Mouse (Mus musculus): ENCODE data around the gene Gas6. TPM values are rescaled to one million over a fixed set of nuclear protein-coding genes. Genes with fewer than 3 reads are reported as not detected.

Gene Gas6
- polyA plus RNA-seq, 1 experiment from 2014 or later: 12.5 TPM

DNA sequence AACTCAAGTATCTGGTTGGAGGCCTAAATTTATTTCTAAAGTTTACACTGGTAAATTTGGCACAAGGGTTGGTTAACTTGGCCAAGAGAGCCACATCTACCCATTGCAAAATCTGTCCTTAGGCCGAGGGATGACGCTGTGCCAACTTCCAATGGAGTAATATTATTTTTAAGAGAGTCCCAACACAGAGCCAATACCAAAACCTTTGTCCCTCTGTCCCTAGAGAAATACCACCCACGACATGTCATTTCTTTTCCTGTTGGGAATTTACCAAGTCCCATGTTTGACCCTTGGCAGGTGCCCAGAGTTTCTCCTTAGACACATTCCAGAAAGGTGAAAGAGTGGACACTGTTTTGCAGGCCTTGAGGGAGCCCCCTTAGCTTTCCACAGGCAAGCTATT is 12.7 kb downstream of the Gas6 start:
- Histone ChIP-seq H3K9me3 (no peaks in the 10 kb centered on the region), H3K4me1 (no peaks in the 10 kb centered on the region), H3K4me2 (replicated peaks) (no peak overlapping the region), H3K36me3 (no peaks in the 10 kb centered on the region), H3K9ac (no peak overlapping the region), H3K27ac (no peak overlapping the region), H3K27me3 (no peaks in the 10 kb centered on the region), H3K4me3 (no peak overlapping the region)
- ATAC-seq (ENCODE audit: insufficient number of reproducible peaks, insufficient read depth, low FRiP score, low TSS enrichment): no peak
- 85% methylated on average over 3 of the region's 3 CpGs for WGBS

GRCm38 (mm10) chr8:13481089-13481554 is 13.2 kb downstream of the Gas6 start:
- no peak overlapping the region for H3K27ac ChIP-seq
- no peak overlapping the region for H3K9ac ChIP-seq
- no peaks in the 10 kb centered on the region for H3K27me3 ChIP-seq
- no peak overlapping the region for H3K4me2 ChIP-seq (replicated peaks)
- H3K4me1 ChIP-seq: no peaks in the 10 kb centered on the region
- 79% methylated on average over 7 of the region's 7 CpGs for WGBS
- no peaks in the 10 kb centered on the region for H3K9me3 ChIP-seq
- no peak for ATAC-seq (ENCODE audit: insufficient number of reproducible peaks, insufficient read depth, low FRiP score, low TSS enrichment)
- H3K4me3 ChIP-seq: no peak overlapping the region
- H3K36me3 ChIP-seq: no peaks in the 10 kb centered on the region

DNA sequence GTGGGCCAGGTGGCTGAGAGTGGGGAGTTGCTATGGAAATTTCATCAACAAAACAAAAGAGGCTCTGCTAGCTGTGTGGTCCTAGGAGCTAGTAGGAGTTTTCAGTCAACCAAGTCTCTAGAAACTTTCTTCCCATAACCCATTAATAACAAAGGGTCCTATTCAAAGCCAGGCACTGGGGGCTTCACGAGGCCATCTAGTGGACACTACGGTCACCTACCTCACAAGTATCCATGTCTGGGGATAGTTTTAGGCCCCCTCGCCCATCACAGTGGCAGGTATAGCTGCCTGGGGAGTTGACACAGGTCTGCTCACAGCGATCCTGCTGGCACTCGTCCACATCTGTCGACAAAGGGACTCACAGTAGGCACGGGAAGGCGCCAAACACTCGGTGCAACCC is 18.4 kb downstream of the Gas6 start:
- no peak overlapping the region for H3K27ac ChIP-seq
- H3K4me3 ChIP-seq: no peak overlapping the region
- no peak overlapping the region for H3K4me2 ChIP-seq (replicated peaks)
- H3K27me3 ChIP-seq: no peaks in the 10 kb centered on the region
- peaks cover 5% of the 10 kb centered on the region for H3K4me1 ChIP-seq
- no peak overlapping the region for H3K9ac ChIP-seq
- no peak for ATAC-seq (ENCODE audit: insufficient number of reproducible peaks, insufficient read depth, low FRiP score, low TSS enrichment)
- no peaks in the 10 kb centered on the region for H3K36me3 ChIP-seq
- WGBS: 66% methylated on average over 9 of the region's 9 CpGs
- H3K9me3 ChIP-seq: no peaks in the 10 kb centered on the region

DNA sequence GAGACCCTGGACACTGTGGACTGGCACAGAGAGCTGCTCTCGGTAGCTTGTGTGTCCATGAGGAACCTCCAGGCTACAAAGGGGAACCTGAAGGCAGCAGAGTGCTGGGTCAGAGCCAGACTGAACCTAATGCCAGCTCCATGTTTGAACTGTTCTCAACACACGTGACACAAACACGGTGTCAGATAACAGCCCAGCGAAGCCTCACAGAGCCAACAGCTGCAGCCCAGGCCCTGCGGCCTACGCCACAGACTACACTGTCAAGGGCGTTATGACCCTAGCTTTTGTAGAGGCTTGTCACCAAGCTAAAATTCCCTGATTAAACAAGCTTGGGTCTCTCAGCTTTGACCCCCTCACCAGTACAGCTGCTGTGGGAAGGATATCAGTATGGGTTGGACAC is 22.0 kb downstream of the Gas6 start:
- 46% methylated on average over 7 of the region's 7 CpGs for WGBS
- Histone ChIP-seq H3K9me3 (no peaks in the 10 kb centered on the region), H3K27ac (no peak overlapping the region), H3K4me2 (replicated peaks) (no peak overlapping the region), H3K27me3 (no peaks in the 10 kb centered on the region), H3K9ac (no peak overlapping the region), H3K4me1 (peaks cover 5% of the 10 kb centered on the region), H3K4me3 (no peak overlapping the region), H3K36me3 (no peaks in the 10 kb centered on the region)
- peak; percentile 25; the same call in 1 of the 2 replicates for ATAC-seq (ENCODE audit: insufficient number of reproducible peaks, insufficient read depth, low FRiP score, low TSS enrichment)

DNA sequence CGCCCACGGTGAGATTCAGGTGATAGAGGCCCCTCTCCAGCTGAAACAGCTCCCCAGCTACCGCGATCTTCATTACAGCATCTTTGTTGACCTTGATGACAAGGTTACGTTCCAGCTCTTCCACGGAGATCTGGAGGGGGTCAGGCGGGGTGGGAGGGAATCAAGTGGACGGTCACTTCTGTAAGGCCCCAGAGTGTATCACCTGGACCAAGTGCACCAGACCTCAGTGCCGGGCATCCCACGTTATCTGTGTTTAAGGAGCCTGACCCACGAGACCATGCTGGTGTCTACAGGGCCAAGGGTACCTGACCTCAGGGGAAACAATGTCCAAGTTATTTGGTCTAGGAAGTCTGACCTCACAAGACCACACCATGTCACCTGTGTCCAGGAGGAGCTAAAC is 22.8 kb downstream of the Gas6 start:
- no peak overlapping the region for H3K4me2 ChIP-seq (replicated peaks)
- WGBS: 91% methylated on average over 11 of the region's 11 CpGs
- H3K27ac ChIP-seq: no peak overlapping the region
- H3K9me3 ChIP-seq: no peaks in the 10 kb centered on the region
- H3K27me3 ChIP-seq: no peaks in the 10 kb centered on the region
- H3K9ac ChIP-seq: no peak overlapping the region
- peaks cover 5% of the 10 kb centered on the region for H3K4me1 ChIP-seq
- ATAC-seq (ENCODE audit: insufficient number of reproducible peaks, insufficient read depth, low FRiP score, low TSS enrichment): no peak
- no peak overlapping the region for H3K4me3 ChIP-seq
- no peaks in the 10 kb centered on the region for H3K36me3 ChIP-seq

DNA sequence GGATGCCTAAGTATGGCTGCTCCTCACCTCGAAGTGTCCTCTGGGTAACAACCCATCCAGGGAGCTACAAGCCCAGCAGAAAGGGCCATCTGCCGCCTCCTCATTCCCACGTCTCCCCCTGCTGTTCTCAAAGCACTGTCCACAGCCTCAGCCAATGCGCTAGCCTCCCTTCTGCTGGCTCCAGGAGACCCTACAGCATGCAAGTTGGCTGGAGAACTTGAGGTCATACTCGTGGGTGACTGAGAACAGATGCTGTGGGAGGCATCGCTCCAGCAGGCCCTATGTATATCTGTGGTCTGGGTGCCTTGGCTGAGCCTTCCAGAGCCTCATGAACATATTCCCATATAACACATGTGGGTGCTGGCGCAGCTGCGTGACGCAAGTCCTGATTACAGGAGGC is 25.6 kb downstream of the Gas6 start:
- no peak overlapping the region for H3K4me3 ChIP-seq
- no peak overlapping the region for H3K27ac ChIP-seq
- H3K4me2 ChIP-seq (replicated peaks): no peak overlapping the region
- no peaks in the 10 kb centered on the region for H3K9me3 ChIP-seq
- H3K27me3 ChIP-seq: no peaks in the 10 kb centered on the region
- no peak overlapping the region for H3K9ac ChIP-seq
- WGBS: 87% methylated on average over 9 of the region's 9 CpGs
- H3K36me3 ChIP-seq: no peaks in the 10 kb centered on the region
- no peak for ATAC-seq (ENCODE audit: insufficient number of reproducible peaks, insufficient read depth, low FRiP score, low TSS enrichment)
- peaks cover 5% of the 10 kb centered on the region for H3K4me1 ChIP-seq

DNA sequence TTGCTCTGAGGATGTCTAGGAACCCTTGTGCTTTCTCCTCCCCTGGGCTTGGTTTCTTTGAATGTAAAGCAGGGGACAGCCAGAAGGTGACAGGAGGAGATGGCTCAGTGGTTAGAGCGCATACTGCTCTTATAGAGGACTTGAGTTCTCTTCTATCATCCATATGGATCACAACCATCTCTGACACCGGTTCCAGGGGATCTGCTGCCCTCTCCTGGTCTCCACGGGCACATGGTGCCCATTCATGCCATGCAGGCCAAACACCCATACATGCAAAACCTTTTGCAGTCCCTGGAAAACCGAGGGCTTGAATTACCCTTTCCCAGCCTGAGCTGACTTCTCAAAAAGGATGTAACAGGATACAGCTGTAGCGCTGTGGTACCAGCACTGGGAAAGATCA is 27.3 kb downstream of the Gas6 start:
- Histone ChIP-seq H3K9ac (no peak overlapping the region), H3K4me3 (no peak overlapping the region), H3K27ac (no peak overlapping the region), H3K9me3 (no peaks in the 10 kb centered on the region), H3K36me3 (no peaks in the 10 kb centered on the region), H3K27me3 (no peaks in the 10 kb centered on the region), H3K4me1 (peaks cover under 1% of the 10 kb centered on the region; the same call in 1 of the 2 replicates), H3K4me2 (replicated peaks) (no peak overlapping the region)
- WGBS: 57% methylated on average over 5 of the region's 5 CpGs
- no peak for ATAC-seq (ENCODE audit: insufficient number of reproducible peaks, insufficient read depth, low FRiP score, low TSS enrichment)

GRCm38 (mm10) chr8:13465324-13465723 is 29.0 kb downstream of the Gas6 start:
- Histone ChIP-seq H3K9me3 (no peaks in the 10 kb centered on the region), H3K9ac (no peak overlapping the region), H3K4me3 (no peak overlapping the region), H3K27ac (no peak overlapping the region), H3K4me2 (replicated peaks) (no peak overlapping the region), H3K4me1 (no peaks in the 10 kb centered on the region), H3K36me3 (no peaks in the 10 kb centered on the region), H3K27me3 (no peaks in the 10 kb centered on the region)
- no peak for ATAC-seq (ENCODE audit: insufficient number of reproducible peaks, insufficient read depth, low FRiP score, low TSS enrichment)
- 43% methylated on average over 7 of the region's 7 CpGs for WGBS

DNA sequence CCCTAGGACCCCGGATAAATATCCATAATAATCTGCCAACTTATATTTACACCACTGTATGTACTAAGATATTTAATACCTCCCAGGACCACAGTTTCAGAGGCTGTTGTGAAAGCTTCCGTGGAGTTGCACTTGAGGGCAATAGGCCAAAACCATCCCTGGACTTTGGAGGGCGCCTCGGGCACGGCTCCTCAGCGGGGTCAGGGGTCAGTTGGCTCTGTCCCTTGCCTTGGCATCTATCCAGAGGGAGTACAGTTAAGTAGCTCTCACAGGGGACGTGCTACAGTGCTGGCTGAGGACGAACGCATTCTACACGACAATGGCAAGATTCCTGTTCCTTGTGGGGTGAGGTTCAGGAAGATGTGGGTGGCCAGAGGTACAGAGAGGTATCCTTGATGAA is 31.9 kb downstream of the Gas6 start:
- Histone ChIP-seq H3K9ac (no peak overlapping the region), H3K9me3 (no peaks in the 10 kb centered on the region), H3K4me1 (no peaks in the 10 kb centered on the region), H3K36me3 (no peaks in the 10 kb centered on the region), H3K27me3 (no peaks in the 10 kb centered on the region), H3K27ac (no peak overlapping the region), H3K4me2 (replicated peaks) (no peak overlapping the region), H3K4me3 (no peak overlapping the region)
- WGBS: 74% methylated on average over 10 of the region's 10 CpGs
- ATAC-seq (ENCODE audit: insufficient number of reproducible peaks, insufficient read depth, low FRiP score, low TSS enrichment): no peak

DNA sequence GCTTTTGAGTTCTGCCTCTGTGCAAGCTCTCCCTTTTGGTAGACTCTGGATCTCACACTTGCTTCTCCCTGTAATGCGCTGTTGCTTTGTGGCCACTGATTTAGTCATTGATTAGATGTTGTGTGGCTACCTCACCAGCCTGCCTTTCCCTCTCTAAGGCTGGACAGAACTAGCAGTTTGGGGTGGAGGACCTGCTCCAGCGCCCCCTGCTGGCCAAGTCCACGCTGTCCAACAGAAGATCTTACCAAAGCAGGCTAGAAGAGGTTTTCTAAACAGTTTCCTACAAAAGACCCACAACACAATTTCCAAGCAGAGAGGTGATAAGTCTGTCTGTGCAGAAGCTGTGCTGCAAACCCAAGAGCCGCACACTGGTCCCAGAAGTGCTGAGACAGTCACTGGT is 32.4 kb downstream of the Gas6 start:
- no peak overlapping the region for H3K27ac ChIP-seq
- H3K9me3 ChIP-seq: no peaks in the 10 kb centered on the region
- no peak for ATAC-seq (ENCODE audit: insufficient number of reproducible peaks, insufficient read depth, low FRiP score, low TSS enrichment)
- no peak overlapping the region for H3K4me2 ChIP-seq (replicated peaks)
- H3K27me3 ChIP-seq: no peaks in the 10 kb centered on the region
- WGBS: 40% methylated on average over 4 of the region's 4 CpGs
- H3K4me3 ChIP-seq: no peak overlapping the region
- H3K4me1 ChIP-seq: no peaks in the 10 kb centered on the region
- no peak overlapping the region for H3K9ac ChIP-seq
- H3K36me3 ChIP-seq: no peaks in the 10 kb centered on the region

DNA sequence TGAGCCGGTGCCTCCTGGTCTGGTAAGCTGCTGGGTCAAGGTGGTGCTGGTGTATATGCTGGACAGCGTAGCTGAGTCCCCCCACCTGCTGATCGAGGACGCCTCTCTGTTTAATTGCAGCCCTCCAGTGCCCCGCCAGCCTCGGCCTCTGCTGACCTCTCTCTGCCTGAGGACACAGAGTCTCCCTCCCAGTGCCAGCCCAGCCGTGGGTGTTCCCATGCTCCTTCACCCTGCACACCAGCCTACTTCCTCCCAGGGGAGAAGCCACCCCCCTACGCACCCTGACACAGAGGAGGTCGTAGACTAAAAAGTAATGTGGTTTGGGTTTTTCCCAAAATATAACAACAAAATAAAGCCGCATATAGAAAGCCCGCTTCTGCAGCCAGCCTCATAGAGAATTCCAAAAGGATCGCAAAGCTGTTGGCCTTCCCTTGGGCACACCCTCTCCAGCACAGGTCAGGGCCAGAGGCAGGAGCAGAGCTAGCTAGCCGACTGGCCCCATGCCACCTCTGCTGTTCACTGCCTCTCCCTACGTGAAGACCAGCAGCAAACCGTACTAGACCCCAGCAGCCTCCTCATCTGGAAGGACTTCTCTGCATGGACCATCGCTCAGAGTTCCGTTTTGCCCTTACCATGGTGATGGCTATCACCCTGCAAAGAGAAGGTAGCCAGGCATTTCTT is 33.1 kb downstream of the Gas6 start:
- H3K9ac ChIP-seq: no peak overlapping the region
- no peaks in the 10 kb centered on the region for H3K27me3 ChIP-seq
- H3K9me3 ChIP-seq: no peaks in the 10 kb centered on the region
- WGBS: 69% methylated on average over 17 of the region's 17 CpGs
- H3K4me2 ChIP-seq (replicated peaks): no peak overlapping the region
- H3K27ac ChIP-seq: no peak overlapping the region
- H3K4me3 ChIP-seq: no peak overlapping the region
- no peaks in the 10 kb centered on the region for H3K4me1 ChIP-seq
- no peak for ATAC-seq (ENCODE audit: insufficient number of reproducible peaks, insufficient read depth, low FRiP score, low TSS enrichment)
- H3K36me3 ChIP-seq: no peaks in the 10 kb centered on the region

DNA sequence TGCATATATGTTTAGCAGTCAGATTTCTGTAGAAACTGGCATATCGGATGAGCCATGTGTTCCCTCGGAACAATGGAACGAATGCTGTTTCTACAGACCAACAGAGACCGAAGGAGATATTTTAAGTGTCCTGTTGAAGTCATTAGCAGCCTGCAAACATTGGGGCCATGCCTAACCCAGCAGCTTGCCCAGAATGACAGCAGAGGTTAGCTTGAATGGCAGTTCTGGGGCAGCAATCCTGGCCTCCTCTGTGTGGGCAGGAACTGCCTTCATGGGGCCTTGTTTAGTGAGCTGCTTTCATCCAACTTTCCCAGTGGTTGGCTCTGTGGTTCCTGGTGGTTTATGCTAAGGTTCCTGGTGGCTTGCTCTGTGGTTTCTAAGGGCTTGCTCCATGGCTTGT is 34.9 kb downstream of the Gas6 start:
- no peak for ATAC-seq (ENCODE audit: insufficient number of reproducible peaks, insufficient read depth, low FRiP score, low TSS enrichment)
- Histone ChIP-seq H3K27ac (no peak overlapping the region), H3K27me3 (no peaks in the 10 kb centered on the region), H3K4me3 (no peak overlapping the region), H3K9me3 (no peaks in the 10 kb centered on the region), H3K4me2 (replicated peaks) (no peak overlapping the region), H3K4me1 (no peaks in the 10 kb centered on the region), H3K36me3 (no peaks in the 10 kb centered on the region), H3K9ac (no peak overlapping the region)
- WGBS: 95% methylated on average over 4 of the region's 4 CpGs
